Mouse (Mus musculus): ENCODE results near the gene Cldn18. TPM values are rescaled to one million over a fixed set of nuclear protein-coding genes. Genes with fewer than 3 reads are reported as not detected.

The Cldn18 gene
- polyA plus RNA-seq, 2 experiments: not detected

- Histone ChIP-seq H3K9me3 (ENCODE audit: control insufficient read depth, low read length) (no peaks in the 10 kb centered on the region), H3K27me3 (ENCODE audit: control insufficient read depth, insufficient read depth, low read length) (no peaks in the 10 kb centered on the region), H3K4me3 (replicated peaks; ENCODE audit: low read length) (no peak overlapping the region), H3K4me2 (replicated peaks; ENCODE audit: low read depth, low read length, severe bottlenecking) (no peak overlapping the region), H3K27ac (replicated peaks; ENCODE audit: low read depth, low read length) (no peak overlapping the region), H3K9ac (ENCODE audit: low read depth, low read length, severe bottlenecking) (no peak overlapping the region), H3K4me1 (ENCODE audit: control insufficient read depth, insufficient read depth, low read length) (no peaks in the 10 kb centered on the region), H3K36me3 (ENCODE audit: control insufficient read depth, insufficient read depth, low read length) (peaks cover 89% of the 10 kb centered on the region)
- no peak for ATAC-seq (ENCODE audit: low FRiP score, low read depth)
- no peak for DNase-seq (ENCODE audit: low spot score)
- 89% methylated on average over 6 of the region's 6 CpGs for WGBS
- TF ChIP-seq POLR2A (IDR thresholded peaks at IDR 0.05; ENCODE audit: borderline replicate concordance, extremely low read depth, insufficient read depth, insufficient read length): no peak
Observed at GRCm38 (mm10) chr9:99646102-99646501, 71.0 kb downstream of the Cldn18 start.

- H3K36me3 ChIP-seq (ENCODE audit: control insufficient read depth, insufficient read depth, low read length): peaks cover 85% of the 10 kb centered on the region
- no peak for ATAC-seq (ENCODE audit: low FRiP score, low read depth)
- no peak overlapping the region for H3K9ac ChIP-seq (ENCODE audit: low read depth, low read length, severe bottlenecking)
- no peak overlapping the region for H3K4me2 ChIP-seq (replicated peaks; ENCODE audit: low read depth, low read length, severe bottlenecking)
- 85% methylated on average over 6 of the region's 6 CpGs for WGBS
- no peak overlapping the region for H3K27ac ChIP-seq (replicated peaks; ENCODE audit: low read depth, low read length)
- no peaks in the 10 kb centered on the region for H3K27me3 ChIP-seq (ENCODE audit: control insufficient read depth, insufficient read depth, low read length)
- H3K4me3 ChIP-seq (replicated peaks; ENCODE audit: low read length): no peak overlapping the region
- DNase-seq (ENCODE audit: low spot score): no peak
- no peaks in the 10 kb centered on the region for H3K4me1 ChIP-seq (ENCODE audit: control insufficient read depth, insufficient read depth, low read length)
- no peak for TF ChIP-seq POLR2A (IDR thresholded peaks at IDR 0.05; ENCODE audit: borderline replicate concordance, extremely low read depth, insufficient read depth, insufficient read length)
- no peaks in the 10 kb centered on the region for H3K9me3 ChIP-seq (ENCODE audit: control insufficient read depth, low read length)
Observed at GRCm38 (mm10) chr9:99645416-99645815, 71.7 kb downstream of the Cldn18 start.

GRCm38 (mm10) chr9:99639957-99640356 lies 77.1 kb downstream of the Cldn18 start:
- H3K27ac ChIP-seq (replicated peaks; ENCODE audit: low read depth, low read length): no peak overlapping the region
- H3K9me3 ChIP-seq (ENCODE audit: control insufficient read depth, low read length): no peaks in the 10 kb centered on the region
- no peak overlapping the region for H3K4me3 ChIP-seq (replicated peaks; ENCODE audit: low read length)
- H3K4me2 ChIP-seq (replicated peaks; ENCODE audit: low read depth, low read length, severe bottlenecking): no peak overlapping the region
- H3K36me3 ChIP-seq (ENCODE audit: control insufficient read depth, insufficient read depth, low read length): peaks cover 86% of the 10 kb centered on the region
- 89% methylated on average over 5 of the region's 5 CpGs for WGBS
- no peak overlapping the region for H3K9ac ChIP-seq (ENCODE audit: low read depth, low read length, severe bottlenecking)
- no peak for TF ChIP-seq POLR2A (IDR thresholded peaks at IDR 0.05; ENCODE audit: borderline replicate concordance, extremely low read depth, insufficient read depth, insufficient read length)
- no peaks in the 10 kb centered on the region for H3K27me3 ChIP-seq (ENCODE audit: control insufficient read depth, insufficient read depth, low read length)
- DNase-seq (ENCODE audit: low spot score) (no peak), ATAC-seq (ENCODE audit: low FRiP score, low read depth) (no peak)
- no peaks in the 10 kb centered on the region for H3K4me1 ChIP-seq (ENCODE audit: control insufficient read depth, insufficient read depth, low read length)

Other genes with a start within 250 kb of the Cldn18 start
- 17.9 and 18.2 TPM in 2 replicates for gene Armc8, start 148.4 kb downstream of the Cldn18 start, polyA plus RNA-seq (2012; rRNA removed)
- 17.8 and 19.0 TPM in 2 replicates for gene Armc8, start 148.4 kb downstream of the Cldn18 start, polyA plus RNA-seq (2014; fragmentation: Nextera tagmentation; extraction: Ambion mirVana)
- gene Dbr1, start 141.5 kb downstream of the Cldn18 start, polyA plus RNA-seq (2012; rRNA removed): 16.7 and 18.0 TPM in 2 replicates
- 21.3 and 23.1 TPM in 2 replicates for gene Dbr1, start 141.5 kb downstream of the Cldn18 start, polyA plus RNA-seq (2014; fragmentation: Nextera tagmentation; extraction: Ambion mirVana)
- gene A4gnt, start 104.8 kb downstream of the Cldn18 start, polyA plus RNA-seq (2012; rRNA removed): not detected in 2 replicates
- not detected in 2 replicates for gene A4gnt, start 104.8 kb downstream of the Cldn18 start, polyA plus RNA-seq (2014; fragmentation: Nextera tagmentation; extraction: Ambion mirVana)
- gene Dzip1l, start 87.8 kb downstream of the Cldn18 start, polyA plus RNA-seq (2012; rRNA removed): 20.7 and 24.4 TPM in 2 replicates
- gene Dzip1l, start 87.8 kb downstream of the Cldn18 start, polyA plus RNA-seq (2014; fragmentation: Nextera tagmentation; extraction: Ambion mirVana): 18.2 and 20.3 TPM in 2 replicates
- 0.08 and 0.18 TPM in 2 replicates for gene Sox14, start 158.9 kb upstream of the Cldn18 start, polyA plus RNA-seq (2012; rRNA removed)
- gene Sox14, start 158.9 kb upstream of the Cldn18 start, polyA plus RNA-seq (2014; fragmentation: Nextera tagmentation; extraction: Ambion mirVana): 0.08 TPM in 1 of 2 replicates, not detected in the other

Measured in limb, embryonic 14.5 days (tissue).